Mouse (Mus musculus) olfactory bulb, adult 2 months (tissue): ENCODE results near the gene Crcp. TPM values are rescaled to one million over a fixed set of nuclear protein-coding genes. Genes with fewer than 3 reads are reported as not detected.

Experiments used
- H3K27ac ChIP-seq: fragments of 200-500 bp; 2 replicates; pipeline ENCODE4 v1.5.1; 2012; ENCODE audit warnings: low read depth, low read length; ENCODE audit not compliant: insufficient read depth
- H3K4me1 ChIP-seq: fragments of 200-500 bp; 2 replicates; pipeline ENCODE4 v1.6.1; 2012; ENCODE audit warnings: low read length; ENCODE audit not compliant: control insufficient read depth, insufficient read depth
- H3K4me3 ChIP-seq: fragments of 200-500 bp; 2 replicates; pipeline ENCODE4 v1.5.1; 2012; ENCODE audit warnings: mild to moderate bottlenecking, low read depth, low read length, moderate library complexity; ENCODE audit not compliant: insufficient read depth
- CTCF ChIP-seq: fragments of 200-500 bp; IDR thresholded peaks from 2 replicates; pipeline ENCODE4 v1.5.1; 2012; ENCODE audit warnings: low read depth, mild to moderate bottlenecking, low read length, moderate library complexity; ENCODE audit not compliant: insufficient read depth
- POLR2A ChIP-seq: fragments of 200-500 bp; IDR thresholded peaks from 2 replicates; pipeline ENCODE4 v1.6.1; 2012; ENCODE audit warnings: mild to moderate bottlenecking, low read depth, low read length, moderate library complexity; ENCODE audit not compliant: insufficient read depth
- WGBS: fragments of 180-500 bp; shearing (Covaris S2); methylation state at CpG from one replicate; pipeline ENCODE4 v1.1.7; 2018; 5-methylcytosine and 5-hydroxymethylcytosine counted together
- polyA plus RNA-seq: library from polyadenylated mRNA; stranded (reverse); fragments of >200 nt; gene quantifications from 2 replicates; pipeline ENCODE4 v1.2.4, GENCODE M21; 2012; ENCODE audit warnings: low replicate concordance; ENCODE audit not compliant: missing spikeins, insufficient read depth, insufficient read length

The Crcp gene
- polyA plus RNA-seq, result not detected in 2 replicates

DNA sequence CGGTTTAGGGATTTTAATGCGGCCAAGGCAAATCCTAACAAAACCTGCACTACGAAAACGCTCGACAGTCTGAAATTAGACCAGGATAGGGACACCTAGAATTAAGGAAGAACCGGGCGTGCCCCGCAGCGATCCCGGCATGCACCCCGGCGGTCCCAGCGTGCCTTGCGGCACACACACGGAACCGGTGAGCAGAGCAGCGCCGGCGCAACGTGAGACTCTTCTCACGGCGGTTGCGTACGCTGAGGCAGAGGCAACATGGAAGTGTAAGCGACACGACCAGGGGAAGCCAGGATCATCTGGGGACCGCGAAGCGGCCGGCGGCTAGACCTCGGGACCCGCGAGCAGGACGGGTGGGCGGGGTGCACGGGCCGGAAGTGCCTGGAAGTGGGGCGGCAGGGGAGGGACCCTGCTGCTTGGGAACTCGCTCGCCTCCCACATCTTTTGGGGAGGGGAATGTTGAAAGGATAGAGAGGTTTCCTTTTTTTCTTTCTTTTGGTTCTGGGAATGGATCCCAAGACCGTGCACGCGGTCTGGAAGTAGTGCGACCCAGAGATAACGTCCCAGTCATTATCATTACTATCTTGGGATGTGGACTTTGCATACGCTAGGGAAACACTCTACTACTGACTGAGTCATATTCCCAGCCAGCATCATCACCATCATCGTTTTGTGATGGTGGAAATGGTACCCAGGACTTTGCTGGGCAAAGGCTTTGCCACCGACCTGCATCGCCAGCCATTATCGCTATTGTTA is at the start of gene Crcp, which contains the start of gene Asl:
Gene Crcp (plus strand): TSS at position 149 of the 756 bp plus-strand sequence.
Gene Asl (minus strand): TSS at position 106 of the 756 bp plus-strand sequence.
- no peak for TF ChIP-seq CTCF
- peak; percentile 80 for TF ChIP-seq POLR2A

DNA sequence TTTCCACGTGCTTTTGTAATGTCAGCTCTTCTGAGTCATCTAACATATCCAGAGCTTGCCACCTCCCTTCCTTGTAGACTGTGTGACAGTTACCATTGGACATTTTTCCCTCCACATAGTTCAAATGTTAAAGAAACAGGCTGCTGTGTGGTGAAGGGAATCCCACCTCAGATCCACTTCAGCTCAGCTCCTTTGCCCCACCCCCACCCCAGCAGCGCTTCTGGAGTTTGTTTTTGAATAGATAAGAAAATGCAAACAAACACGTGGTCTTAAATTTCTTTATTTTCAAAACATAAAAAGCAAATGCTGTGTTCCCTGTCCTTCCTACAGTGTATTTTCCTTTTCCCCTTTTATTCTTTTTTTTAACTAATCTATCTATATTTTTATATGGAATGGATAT is 48.9 kb upstream of the Crcp start:
- no peaks in the 10 kb centered on the region for H3K4me1 ChIP-seq
- H3K4me3 ChIP-seq, result no peak overlapping the region
- no peak overlapping the region for H3K27ac ChIP-seq
- TF ChIP-seq CTCF (no peak), POLR2A (no peak)
- 55% methylated on average over 3 of the region's 3 CpGs for WGBS

More for the DNA sequence above, at the start of gene Crcp, which contains the start of gene Asl:
- H3K4me3 ChIP-seq, result peak within 1 kb of the TSS; percentile 64
- H3K4me1 ChIP-seq, result peaks cover 5% of the 10 kb centered on the region; the same call in 1 of the 2 replicates
- 2% methylated on average over 51 of the region's 51 CpGs for WGBS
- H3K27ac ChIP-seq, result peak within 1 kb of the TSS; percentile 73

DNA sequence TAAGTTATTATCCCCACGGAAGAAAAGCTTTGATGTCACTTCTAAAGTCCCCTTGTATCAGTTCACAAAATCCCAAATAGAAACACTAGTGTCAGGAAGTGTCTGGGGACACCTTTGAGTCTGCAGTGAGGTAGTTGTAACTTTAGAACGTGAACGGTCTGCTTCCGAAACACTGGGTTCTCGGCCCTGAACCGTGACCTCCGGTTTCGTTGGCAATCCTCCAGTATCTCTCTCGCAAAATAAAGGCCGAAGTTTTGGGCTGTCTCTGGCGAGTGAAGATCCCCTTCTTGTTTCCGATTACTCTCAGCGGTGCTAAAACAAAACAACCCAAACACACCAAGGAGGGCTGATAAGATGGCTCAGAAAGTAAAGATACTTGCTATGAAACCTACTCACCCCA is 39.7 kb upstream of the Crcp start:
- H3K27ac ChIP-seq, result no peak overlapping the region
- TF ChIP-seq POLR2A (no peak), CTCF (no peak)
- H3K4me3 ChIP-seq, result no peak overlapping the region
- WGBS, result 76% methylated on average over 13 of the region's 13 CpGs
- H3K4me1 ChIP-seq, result no peaks in the 10 kb centered on the region

DNA sequence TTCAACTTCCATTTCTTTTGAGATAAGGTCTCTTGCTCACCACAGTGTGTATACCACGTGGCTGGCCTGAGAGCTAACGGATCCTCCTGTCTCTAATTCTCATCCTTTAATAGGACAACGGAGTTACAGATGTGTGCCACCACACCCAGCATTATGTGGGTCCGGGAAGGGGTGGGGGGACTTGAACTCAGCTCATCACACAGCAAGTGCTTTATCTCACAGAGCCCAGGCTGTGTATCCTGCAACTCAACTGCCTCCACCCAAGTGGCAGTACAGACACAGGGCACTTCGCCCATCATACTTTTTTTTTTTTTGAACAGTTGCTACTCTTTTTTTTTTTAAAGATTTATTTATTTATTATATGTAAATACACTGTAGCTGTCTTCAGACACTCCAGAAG is 37.2 kb upstream of the Crcp start:
- 96% methylated on average over 5 of the region's 5 CpGs for WGBS

DNA sequence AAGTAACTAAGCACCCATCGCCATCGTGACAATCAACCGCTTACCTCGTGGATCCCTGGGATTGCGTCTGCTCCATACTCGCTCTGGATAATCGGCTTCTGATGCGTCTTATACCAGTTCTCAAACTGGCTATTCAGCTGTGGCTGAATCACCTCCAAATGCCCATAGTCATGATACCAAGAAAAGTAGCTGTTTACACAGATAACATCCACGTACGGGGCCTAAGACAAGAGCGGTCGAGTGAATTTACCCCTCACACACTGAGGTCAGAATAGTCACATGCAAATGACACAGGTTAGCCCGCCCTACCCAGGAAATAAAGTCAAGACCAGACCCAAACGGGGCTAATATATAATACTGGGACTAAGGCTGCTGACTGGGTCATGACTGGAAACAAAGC is 35.7 kb upstream of the Crcp start:
- TF ChIP-seq POLR2A, result no peak
- no peak for TF ChIP-seq CTCF
- 93% methylated on average over 14 of the region's 14 CpGs for WGBS
- no peak overlapping the region for H3K4me3 ChIP-seq
- H3K27ac ChIP-seq, result no peak overlapping the region
- no peaks in the 10 kb centered on the region for H3K4me1 ChIP-seq

More for the DNA sequence above, 37.2 kb upstream of the Crcp start:
- Histone ChIP-seq H3K4me3 (no peak overlapping the region), H3K27ac (no peak overlapping the region), H3K4me1 (no peaks in the 10 kb centered on the region)
- TF ChIP-seq POLR2A, result no peak
- TF ChIP-seq CTCF, result no peak

DNA sequence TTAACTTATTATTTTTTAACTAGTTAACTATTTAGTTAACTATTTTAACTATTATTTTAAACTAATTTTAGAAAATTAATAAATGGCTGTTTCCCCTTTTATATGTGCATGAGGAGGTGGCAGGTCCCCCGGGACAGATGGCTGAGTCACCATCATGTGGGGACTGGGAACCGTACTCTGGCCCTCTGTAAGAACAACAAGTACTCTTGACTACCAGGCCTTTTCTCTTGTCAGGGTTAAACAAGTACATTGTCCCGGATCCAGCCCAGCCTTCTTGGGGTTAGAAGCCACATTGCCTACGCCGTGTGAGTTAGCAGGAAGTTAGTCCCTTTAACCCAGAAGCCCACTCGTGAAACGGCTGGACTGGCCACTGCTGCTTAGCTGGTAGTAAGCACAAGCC is 34.1 kb upstream of the Crcp start:
- H3K4me3 ChIP-seq, result no peak overlapping the region
- no peak overlapping the region for H3K27ac ChIP-seq
- no peaks in the 10 kb centered on the region for H3K4me1 ChIP-seq
- 91% methylated on average over 7 of the region's 7 CpGs for WGBS
- no peak for TF ChIP-seq CTCF
- no peak for TF ChIP-seq POLR2A

DNA sequence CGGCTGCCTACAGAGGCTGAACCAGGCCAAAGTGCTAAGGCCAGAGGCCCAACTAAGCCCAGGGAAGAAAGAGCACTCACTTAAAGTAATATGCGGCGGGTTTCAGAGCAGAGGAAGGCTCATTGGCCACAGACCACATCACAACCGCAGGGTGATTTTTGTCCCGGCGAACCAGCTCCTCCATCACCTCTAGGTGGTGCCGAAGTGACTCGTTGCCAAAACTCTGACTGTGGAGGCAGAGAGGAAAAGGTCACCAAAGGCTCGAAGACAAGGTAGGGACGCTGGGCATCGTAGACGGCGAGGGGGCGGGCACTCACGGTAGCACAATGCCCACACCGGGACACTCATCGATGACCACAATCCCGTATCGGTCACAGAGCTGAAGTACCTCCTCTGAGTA is 31.4 kb upstream of the Crcp start:
- 71% methylated on average over 19 of the region's 19 CpGs for WGBS
- TF ChIP-seq CTCF (no peak), POLR2A (no peak)
- peaks cover 3% of the 10 kb centered on the region; the same call in 1 of the 2 replicates for H3K4me1 ChIP-seq
- H3K4me3 ChIP-seq, result no peak overlapping the region
- no peak overlapping the region for H3K27ac ChIP-seq

DNA sequence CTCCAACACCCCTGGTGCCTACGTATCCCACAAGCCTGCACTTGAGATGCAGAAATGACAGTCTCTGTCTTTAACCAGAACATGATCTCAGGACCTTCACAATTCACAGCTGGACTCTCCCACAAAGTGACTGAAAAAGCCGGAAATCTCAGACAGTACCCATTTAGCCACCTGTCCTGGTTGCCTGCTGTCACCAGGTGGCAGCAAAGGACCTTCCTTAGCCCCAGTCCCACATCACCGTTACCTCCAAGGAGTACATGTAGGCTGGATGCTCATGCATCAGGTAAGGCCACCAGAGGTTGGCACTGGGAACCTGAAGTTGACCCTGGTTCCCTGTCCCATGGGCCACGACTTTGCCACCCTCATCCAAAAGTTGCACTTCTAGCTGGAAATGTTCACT is 30.0 kb upstream of the Crcp start:
- Histone ChIP-seq H3K4me1 (peaks cover 3% of the 10 kb centered on the region; the same call in 1 of the 2 replicates), H3K27ac (no peak overlapping the region), H3K4me3 (no peak overlapping the region)
- TF ChIP-seq POLR2A (no peak), CTCF (0 out of 2 replicates have a peak, but pooled peaks have one; percentile 32)
- WGBS, result 38% methylated on average over 4 of the region's 4 CpGs

DNA sequence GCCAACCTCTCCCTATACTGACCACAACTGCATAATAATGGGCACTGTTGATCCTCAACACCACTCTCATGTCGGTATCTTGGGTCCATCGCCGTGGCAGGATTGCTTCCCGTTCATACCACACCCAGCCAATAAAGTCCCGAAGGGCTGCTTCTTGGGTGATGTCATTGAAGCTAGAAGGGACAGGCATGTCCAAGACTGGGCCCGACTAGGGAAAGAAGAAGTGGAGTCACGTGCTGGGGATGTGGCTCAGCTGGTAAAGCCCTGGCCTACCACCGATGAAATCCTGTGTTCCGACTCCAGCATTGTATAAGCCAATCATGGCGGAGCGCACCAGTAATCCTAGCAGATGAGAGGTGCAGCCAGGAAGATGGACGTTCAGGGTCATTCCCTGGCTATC is 28.4 kb upstream of the Crcp start:
- WGBS, result 92% methylated on average over 12 of the region's 12 CpGs
- H3K4me3 ChIP-seq, result no peak overlapping the region
- peaks cover 3% of the 10 kb centered on the region; the same call in 1 of the 2 replicates for H3K4me1 ChIP-seq
- H3K27ac ChIP-seq, result no peak overlapping the region
- no peak for TF ChIP-seq POLR2A
- TF ChIP-seq CTCF, result no peak
